Mouse (Mus musculus) right cerebral cortex, postnatal 10 days (tissue): ENCODE results near the gene Psap.

Experiments used
- DNase-seq, 2 experiments: peaks; one replicate each; pipeline ENCODE4 v3.0.0; 2021; ENCODE audit warnings: low spot score in 2 of 2

The Psap gene

GRCm38 (mm10) chr10:60347768-60348610 lies 70.6 kb downstream of the Psap start:
- DNase-seq, result no peak

DNA sequence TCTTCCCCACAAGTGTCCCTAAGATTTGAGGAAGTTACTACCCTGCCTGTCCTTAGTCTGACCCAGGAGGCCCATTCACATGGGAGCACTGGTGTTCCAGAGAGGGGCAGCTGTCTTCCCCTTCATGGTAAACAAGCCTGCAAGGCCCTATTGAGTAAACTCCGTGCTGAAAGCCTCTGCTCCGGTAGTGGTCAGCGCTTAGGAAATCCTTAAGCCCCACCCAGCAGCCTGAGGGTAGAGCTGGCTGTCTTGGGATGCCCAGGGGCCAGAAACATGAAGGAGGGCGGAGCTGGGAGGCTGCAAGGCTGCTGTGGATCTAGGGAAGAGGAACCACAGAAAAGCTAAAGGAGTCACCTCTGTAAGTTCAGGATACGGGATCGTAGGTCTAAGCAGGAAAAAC lies 71.6 kb downstream of the Psap start:
- DNase-seq, result no peak

GRCm38 (mm10) chr10:60349644-60350043 lies 72.2 kb downstream of the Psap start:
- no peak for DNase-seq

- no peak for DNase-seq
Measured at GRCm38 (mm10) chr10:60350077-60350804, 72.8 kb downstream of the Psap start.

DNA sequence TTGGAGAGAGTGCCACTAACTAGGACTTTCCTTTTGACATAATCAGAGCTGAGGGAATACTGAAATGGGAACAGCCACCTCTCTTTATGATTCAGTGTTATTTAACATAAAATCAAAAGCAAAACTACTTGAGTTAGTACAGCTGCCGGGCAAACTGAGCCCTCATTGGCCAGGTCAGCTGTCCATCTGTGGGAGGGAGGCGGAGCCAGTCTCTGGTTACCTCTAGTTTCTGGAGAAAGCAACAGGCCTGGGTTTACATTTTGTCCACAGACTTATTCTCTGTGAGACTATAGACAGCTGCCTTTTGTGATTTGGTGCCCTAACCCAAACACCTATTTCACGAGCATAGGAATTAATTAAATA lies 73.4 kb downstream of the Psap start:
- DNase-seq, result peak; percentile 80 to 82

DNA sequence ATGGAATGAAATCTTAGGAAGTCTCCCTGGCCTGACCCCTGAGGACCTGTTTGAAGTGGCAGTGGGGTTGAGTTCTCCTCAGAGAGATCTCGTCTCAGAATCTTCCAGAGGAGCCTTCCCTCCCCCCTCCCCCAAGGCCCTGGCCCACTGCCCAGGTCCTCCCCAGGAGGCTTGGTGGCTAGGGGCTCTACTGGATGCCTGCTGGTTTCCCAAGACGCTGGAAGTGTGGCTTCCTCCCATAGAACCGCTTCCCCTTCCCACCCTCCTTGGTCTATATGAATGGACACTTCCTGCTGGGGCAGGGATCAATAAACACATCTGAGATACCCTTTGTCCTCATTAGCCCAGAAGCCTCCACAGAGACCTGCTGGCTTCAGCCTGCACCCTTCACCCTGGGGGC lies 73.8 kb downstream of the Psap start:
- no peak for DNase-seq

DNA sequence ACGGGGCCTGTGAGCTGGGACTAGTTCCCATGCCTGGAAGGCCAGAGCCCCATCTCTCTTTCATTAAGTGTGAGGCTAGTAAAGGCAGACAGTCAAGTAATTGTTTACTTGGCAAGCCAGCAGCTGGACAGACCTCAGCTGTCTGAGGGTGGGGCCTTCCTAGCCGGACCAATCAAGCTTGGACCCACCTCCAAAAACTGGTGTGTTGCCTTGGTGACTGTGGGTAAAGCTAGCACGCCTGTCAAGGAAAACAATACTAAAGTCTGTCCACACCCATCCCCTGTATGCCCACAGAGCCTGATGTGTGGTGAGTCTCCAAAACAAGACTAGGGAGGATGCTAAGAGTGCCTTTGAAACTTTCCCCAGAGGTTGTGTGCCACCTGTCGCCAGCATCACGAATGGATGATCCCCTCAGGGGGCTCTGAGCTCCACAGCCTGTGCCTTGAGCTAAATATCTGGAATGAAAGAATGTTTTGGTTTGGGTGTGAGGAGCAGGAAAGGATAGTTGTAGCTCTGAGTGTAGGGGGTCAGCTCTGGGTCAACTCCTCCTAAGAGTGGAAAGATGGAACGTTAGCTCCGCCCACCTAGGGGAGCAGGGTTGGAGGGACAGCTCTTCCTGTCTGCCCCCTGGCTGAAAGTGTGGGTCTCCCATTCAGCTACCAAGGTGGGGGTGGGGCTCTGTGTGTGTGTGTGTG lies 74.5 kb downstream of the Psap start:
- DNase-seq, result no peak
